Mouse (Mus musculus) erythroblast, embryonic 14.5 days (primary cell): Measurements from ENCODE around the gene Sept1.

ENCODE experiments used
- GATA1 ChIP-seq: IDR thresholded peaks from 2 replicates; pipeline ENCODE4 v1.6.1; 2012; ENCODE audit warnings: low read length, inconsistent platforms, mixed read lengths
- TAL1 ChIP-seq: IDR thresholded peaks from 3 replicates; pipeline ENCODE4 v1.6.1; 2012; ENCODE audit warnings: low read length, inconsistent platforms, mixed read lengths

DNA sequence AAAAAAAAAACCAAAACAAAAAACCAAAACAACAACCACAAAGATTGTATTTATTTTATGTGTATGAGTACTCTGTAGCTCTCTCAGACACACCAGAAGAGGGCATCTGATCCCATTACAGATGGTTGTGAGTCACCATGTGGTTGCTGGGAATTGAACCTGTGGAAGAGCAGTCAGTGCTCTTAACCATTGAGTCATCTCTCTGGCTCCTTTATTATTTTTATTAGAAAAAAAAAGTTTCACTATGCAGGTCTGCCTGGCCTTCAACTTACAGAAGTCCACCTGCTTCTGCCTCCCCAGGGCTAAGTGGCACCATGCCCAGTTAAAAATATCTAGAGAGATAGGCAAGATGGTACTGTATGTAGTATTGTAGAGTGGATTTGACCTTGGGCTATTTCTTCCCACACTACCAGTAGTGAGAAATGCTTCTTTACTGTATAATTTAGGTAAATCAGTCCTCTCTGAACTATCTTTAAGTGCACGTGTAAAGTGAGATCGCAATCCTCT is 10.5 kb upstream of the Sept1 start:
- TF ChIP-seq TAL1 (no peak), GATA1 (no peak)
